ENCODE assay signal across 15 mouse cellular contexts in genomic region chr12:115193482-115194103, GRCm38 (mm10).
DNase-seq lines count a peak whose midpoint lies in the region; ATAC-seq and TF ChIP-seq lines count a peak whose summit lies in the region.
"Had no signal": no experiment of that assay in that cellular context is flagged by ENCODE, and none has a peak within 500 bp of the region (broad histone marks: within the 10 kb centered on the region; RNA-seq: fewer than 3 reads in every experiment).

No protein-coding gene starts in this region.

- peak; percentile 1 for DNase-seq in lung, postnatal 10 days
- DNase-seq in lung, postnatal 0 days (ENCODE audit: low spot score), result no peak
- peak; percentile 55 to 61 for DNase-seq in natural killer cell, adult 2 months (ENCODE audit: low spot score in 2 of 2)
- peak; percentile 69 for DNase-seq in thymus, postnatal 14 days
- DNase-seq in heart, adult 8-10 months (ENCODE audit: low spot score), result no peak
- DNase-seq in gastrocnemius, postnatal 10 days, result no peak
- no peak for DNase-seq in cerebellum, postnatal 36 days
- DNase-seq: right cerebral cortex, postnatal 25 days had no signal

- WGBS in lung, postnatal 0 days, result 78% methylated on average over 2 of the region's 2 CpGs
- WGBS in bone marrow, adult 2 months, result 15% methylated on average over 2 of the region's 2 CpGs

- ATAC-seq in lung, postnatal 0 days, result no peak
- ATAC-seq: forebrain, embryonic 15.5 days had no signal

- no peak for TF ChIP-seq POLR2A in bone marrow, adult 2 months (IDR thresholded peaks at IDR 0.05; ENCODE audit: borderline replicate concordance, control insufficient read depth, low read depth, low read length)

- no peak overlapping the region for H3K27ac ChIP-seq in lung, postnatal 0 days (ENCODE audit: low read length)
- peak overlapping the region; percentile 74 for H3K27ac ChIP-seq in bone marrow, adult 2 months (ENCODE audit: control insufficient read depth, insufficient read depth, low read depth, low read length, poor library complexity)
- H3K27ac ChIP-seq: forebrain, embryonic 15.5 days; heart, embryonic 10.5 days; hindbrain, embryonic 13.5 days; kidney, embryonic 15.5 days; midbrain, embryonic 12.5 days; neural tube, embryonic 15.5 days had no signal

- TF ChIP-seq CTCF in lung, postnatal 0 days (IDR thresholded peaks at IDR 0.05), result no peak
- no peak for TF ChIP-seq CTCF in bone marrow, adult 2 months (IDR thresholded peaks at IDR 0.05; ENCODE audit: control insufficient read depth, insufficient read depth, low read length)

- no peaks in the 10 kb centered on the region for H3K4me1 ChIP-seq in lung, postnatal 0 days (ENCODE audit: insufficient read depth, low read depth, low read length)
- H3K4me1 ChIP-seq in bone marrow, adult 2 months (ENCODE audit: control insufficient read depth, insufficient read depth, low read length), result no peaks in the 10 kb centered on the region; the same call in 1 of the 2 replicates
- H3K4me1 ChIP-seq: forebrain, embryonic 15.5 days; heart, embryonic 10.5 days; hindbrain, embryonic 13.5 days; kidney, embryonic 15.5 days; midbrain, embryonic 12.5 days; neural tube, embryonic 15.5 days had no signal

- no peak overlapping the region for H3K4me3 ChIP-seq in lung, postnatal 0 days (ENCODE audit: low read depth, low read length)
- H3K4me3 ChIP-seq in bone marrow, adult 2 months (replicated peaks; ENCODE audit: control insufficient read depth, low read depth, low read length), result no peak overlapping the region
- H3K4me3 ChIP-seq: forebrain, embryonic 15.5 days; heart, embryonic 10.5 days; hindbrain, embryonic 13.5 days; kidney, embryonic 15.5 days; midbrain, embryonic 12.5 days; neural tube, embryonic 15.5 days had no signal

- no peaks in the 10 kb centered on the region for H3K36me3 ChIP-seq in lung, postnatal 0 days (ENCODE audit: insufficient read depth, low read length)
- H3K36me3 ChIP-seq: forebrain, embryonic 15.5 days; heart, embryonic 10.5 days; hindbrain, embryonic 13.5 days; kidney, embryonic 15.5 days; midbrain, embryonic 12.5 days; neural tube, embryonic 15.5 days had no signal

- H3K9ac ChIP-seq in lung, postnatal 0 days (replicated peaks; ENCODE audit: low read depth), result no peak overlapping the region
- H3K9ac ChIP-seq: forebrain, embryonic 15.5 days; hindbrain, embryonic 13.5 days; kidney, embryonic 15.5 days; midbrain, embryonic 12.5 days; neural tube, embryonic 15.5 days had no signal

- H3K4me2 ChIP-seq in lung, postnatal 0 days (replicated peaks; ENCODE audit: low read depth, low read length), result no peak overlapping the region
- H3K4me2 ChIP-seq: forebrain, embryonic 15.5 days; hindbrain, embryonic 13.5 days; kidney, embryonic 15.5 days; midbrain, embryonic 12.5 days; neural tube, embryonic 15.5 days had no signal

- H3K27me3 ChIP-seq in lung, postnatal 0 days (replicated peaks; ENCODE audit: insufficient read depth, low read length), result no peaks in the 10 kb centered on the region
- H3K27me3 ChIP-seq: forebrain, embryonic 15.5 days; hindbrain, embryonic 13.5 days; kidney, embryonic 15.5 days; midbrain, embryonic 12.5 days; neural tube, embryonic 15.5 days had no signal

- no peak for TF ChIP-seq EP300 in lung, postnatal 0 days (IDR thresholded peaks at IDR 0.05)

- no peaks in the 10 kb centered on the region for H3K9me3 ChIP-seq in lung, postnatal 0 days (ENCODE audit: low read length)

Comparison
In these comparisons a context has a peak if more than half of its experiments do, and no peak if none do; other contexts are left out.
1. DNase-seq: peak in lung, postnatal 10 days (single experiment), natural killer cell, adult 2 months (2 of 2) and thymus, postnatal 14 days (single experiment); none in lung, postnatal 0 days (single experiment), heart, adult 8-10 months (single experiment), gastrocnemius, postnatal 10 days (single experiment) and cerebellum, postnatal 36 days (0 of 2).